Mouse (Mus musculus) lung, adult 2 months (tissue): ENCODE data around the gene Mob3b.

Experiments used
- CTCF ChIP-seq: fragments of 200-500 bp; IDR thresholded peaks from 2 replicates; pipeline ENCODE4 v1.5.1; 2011; ENCODE audit warnings: mild to moderate bottlenecking, low read length, control low read depth; ENCODE audit not compliant: insufficient read depth
- POLR2A ChIP-seq: fragments of 200-500 bp; IDR thresholded peaks from 2 replicates; pipeline ENCODE4 v1.6.1; 2011; ENCODE audit warnings: low read depth, mild to moderate bottlenecking, control low read depth, low read length, borderline replicate concordance; ENCODE audit errors: extremely low read depth

DNA sequence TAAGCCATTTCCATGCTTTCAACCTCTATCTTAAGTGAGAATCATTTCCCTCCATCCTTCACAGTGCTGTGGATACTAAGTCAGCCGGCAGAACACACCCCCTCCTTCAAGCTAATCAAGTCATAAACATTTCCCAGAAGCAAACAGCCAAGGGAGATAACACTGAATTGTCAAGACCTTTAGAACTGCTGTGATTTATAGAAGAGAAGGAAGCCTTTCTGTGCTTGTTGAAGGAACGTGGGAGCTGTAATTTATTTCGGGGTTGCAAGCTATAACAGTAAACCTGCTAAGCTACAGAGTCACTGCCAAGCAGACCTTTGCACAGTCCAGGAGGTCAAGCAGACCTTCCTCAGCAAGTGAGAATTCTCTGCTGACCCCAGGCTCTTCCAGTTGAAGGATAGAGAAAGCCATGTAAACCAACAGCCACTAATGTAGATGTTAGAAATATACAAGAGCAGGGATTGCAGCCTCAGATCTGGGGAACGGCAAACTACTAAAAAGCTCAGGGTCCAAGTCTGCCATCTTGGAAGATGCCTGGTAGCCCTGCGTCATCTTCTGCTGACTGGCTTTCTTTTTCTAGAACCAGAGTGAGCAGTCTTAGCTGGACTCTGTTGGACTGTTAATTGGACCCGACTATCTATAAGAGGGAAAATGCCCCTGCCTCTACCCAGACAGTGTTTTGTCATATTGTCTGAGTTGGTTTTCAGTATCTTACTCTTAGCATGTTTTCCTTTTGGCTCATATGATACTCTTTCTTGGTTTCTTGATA lies 104.9 kb downstream of the Mob3b start:
- no peak for TF ChIP-seq CTCF
- no peak for TF ChIP-seq POLR2A
